Mouse (Mus musculus): ENCODE measurements around the gene Gm9970. TPM values are rescaled to one million over a fixed set of nuclear protein-coding genes. Genes with fewer than 3 reads are reported as not detected.

Gene Gm9970
- total RNA-seq (2021) = not detected
- long read RNA-seq, experiment 1, partial matches to known transcripts = 0 of 1 reads
- long read RNA-seq, experiment 1, other reads (novel, unspliced or antisense) = 0 of 1 reads
- long read RNA-seq, experiment 2 = 0 reads

DNA sequence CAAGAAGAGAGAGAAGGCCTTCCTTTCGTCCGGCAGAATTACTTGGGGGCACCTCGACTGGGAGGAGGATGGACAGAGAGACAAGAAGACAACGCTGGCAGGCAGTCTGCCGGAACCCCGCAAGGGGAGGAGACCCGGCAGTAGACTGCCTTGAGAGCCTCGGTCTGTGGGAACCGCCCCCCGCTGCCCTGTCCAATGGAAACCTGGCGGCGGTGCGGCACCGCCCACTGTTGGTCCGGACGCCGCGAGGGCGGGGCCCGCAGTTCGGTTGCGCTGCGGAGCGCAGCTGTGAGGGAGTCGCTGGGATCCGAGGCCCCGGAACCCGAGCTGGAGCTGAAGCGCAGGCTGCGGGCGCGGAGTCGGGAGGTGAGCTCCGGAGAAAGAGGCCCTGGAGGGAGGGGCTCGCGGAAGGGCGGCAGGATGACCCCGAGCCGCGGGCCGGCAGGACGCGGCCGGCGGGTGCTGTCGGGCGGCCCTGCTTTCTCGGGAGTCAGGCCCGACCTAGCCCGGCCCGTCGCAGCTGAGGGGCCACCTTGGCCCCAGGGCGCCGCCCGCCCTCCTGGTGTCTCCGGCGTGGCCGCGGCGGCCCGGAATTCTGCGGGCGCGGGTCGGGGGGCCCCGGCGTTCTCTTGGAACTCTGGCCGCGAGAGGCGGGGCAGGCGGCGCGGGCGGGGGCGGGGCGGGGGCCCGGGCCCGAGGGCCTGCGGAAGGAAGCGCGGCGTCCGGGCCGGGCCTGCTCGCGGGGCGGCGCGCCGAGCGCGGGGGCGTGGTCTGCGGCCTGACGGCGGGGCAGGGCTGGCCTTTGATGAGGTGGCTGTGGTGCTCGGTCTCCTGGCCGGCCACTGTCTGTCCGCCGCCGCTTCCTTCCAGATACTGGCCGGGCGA lies at the start of gene Gm9970, which contains the start of gene Nrbp1:
Gene Gm9970, minus strand, starts transcription at position 596 of the 885 bp plus-strand sequence.
Gene Nrbp1, plus strand, starts transcription at position 228 of the 885 bp plus-strand sequence.
- DNase-seq = peak; percentile 98 to 99

GRCm38 (mm10) chr5:31289626-31290230 lies 48.7 kb upstream of the Gm9970 start:
- no peak for DNase-seq

- no peak for DNase-seq
Measured at GRCm38 (mm10) chr5:31288655-31289054, 47.6 kb upstream of the Gm9970 start.

GRCm38 (mm10) chr5:31288225-31288624 lies 47.2 kb upstream of the Gm9970 start:
- no peak for DNase-seq

- no peak for DNase-seq
Measured at GRCm38 (mm10) chr5:31279245-31279988, 38.4 kb upstream of the Gm9970 start.

GRCm38 (mm10) chr5:31273018-31273417 lies 32.0 kb upstream of the Gm9970 start:
- DNase-seq = no peak

DNA sequence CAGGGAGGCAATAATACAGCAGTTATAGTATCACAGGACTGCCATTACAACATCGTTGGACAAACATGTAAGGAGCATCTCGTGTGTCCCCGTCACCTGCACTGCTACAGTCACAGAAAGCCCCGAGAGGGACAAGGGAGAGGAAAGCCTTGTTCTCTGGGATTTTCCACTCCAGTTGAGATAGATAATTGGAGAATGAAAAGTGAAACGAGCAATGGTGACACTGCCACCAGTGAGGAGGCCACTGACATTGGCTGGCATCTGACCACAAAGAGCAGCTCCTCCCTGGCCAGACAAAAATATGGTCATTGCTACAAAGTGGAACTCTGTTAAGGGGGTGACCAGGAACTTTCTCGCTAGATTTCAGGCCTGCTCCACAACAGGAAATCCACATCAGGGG lies 26.7 kb upstream of the Gm9970 start:
- no peak for DNase-seq

DNA sequence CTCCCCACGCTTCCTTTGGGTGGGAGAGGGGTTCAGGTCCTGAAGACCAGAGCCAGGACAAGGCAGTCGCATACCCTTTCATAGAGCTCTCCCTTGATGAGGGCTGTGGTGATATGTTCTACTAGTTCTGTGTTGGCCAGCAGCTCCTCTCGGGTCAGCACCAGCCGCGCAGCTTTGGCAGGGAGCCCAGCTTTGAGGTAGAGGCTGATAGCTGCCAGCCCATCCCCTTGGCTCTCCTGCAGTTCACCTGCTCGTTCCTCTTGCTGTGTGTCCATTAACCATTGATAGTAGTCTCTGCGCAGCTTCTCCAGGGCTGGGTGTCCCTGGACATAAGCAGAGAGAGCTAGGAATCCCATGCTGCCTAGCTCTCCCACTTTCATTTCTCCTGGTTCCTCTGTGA lies 25.1 kb upstream of the Gm9970 start:
- DNase-seq = no peak

- DNase-seq = no peak
Measured at GRCm38 (mm10) chr5:31257616-31258015, 16.6 kb upstream of the Gm9970 start.

- DNase-seq = no peak
Measured at GRCm38 (mm10) chr5:31255971-31256370, 14.9 kb upstream of the Gm9970 start.

- DNase-seq = no peak
Measured at GRCm38 (mm10) chr5:31255381-31255780, 14.3 kb upstream of the Gm9970 start.

- DNase-seq = no peak
Measured at GRCm38 (mm10) chr5:31254901-31255300, 13.9 kb upstream of the Gm9970 start.

DNA sequence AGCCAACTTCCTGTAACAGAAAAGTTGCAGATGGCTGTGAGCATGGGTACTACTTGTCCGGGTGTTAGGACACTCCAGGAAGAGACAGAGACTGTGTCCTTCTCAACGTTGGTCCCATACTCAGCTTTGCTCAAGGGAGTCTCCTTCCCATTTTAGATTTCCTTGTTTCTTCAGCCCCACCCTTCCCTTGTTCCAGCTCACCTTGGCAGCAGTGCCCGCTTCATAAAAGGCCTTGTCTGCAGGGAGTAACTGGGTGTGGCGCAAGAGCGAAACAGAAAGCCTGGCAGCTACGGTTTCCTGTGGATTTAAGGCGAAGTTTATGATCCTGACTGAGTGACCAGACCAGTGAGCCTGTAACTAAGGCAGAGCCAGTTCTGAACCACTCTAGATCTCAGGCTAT lies 13.4 kb upstream of the Gm9970 start:
- DNase-seq = peak; percentile 49 to 60

- no peak for DNase-seq
Measured at GRCm38 (mm10) chr5:31253806-31254205, 12.8 kb upstream of the Gm9970 start.

- no peak for DNase-seq
Measured at GRCm38 (mm10) chr5:31252795-31253545, 11.9 kb upstream of the Gm9970 start.

DNA sequence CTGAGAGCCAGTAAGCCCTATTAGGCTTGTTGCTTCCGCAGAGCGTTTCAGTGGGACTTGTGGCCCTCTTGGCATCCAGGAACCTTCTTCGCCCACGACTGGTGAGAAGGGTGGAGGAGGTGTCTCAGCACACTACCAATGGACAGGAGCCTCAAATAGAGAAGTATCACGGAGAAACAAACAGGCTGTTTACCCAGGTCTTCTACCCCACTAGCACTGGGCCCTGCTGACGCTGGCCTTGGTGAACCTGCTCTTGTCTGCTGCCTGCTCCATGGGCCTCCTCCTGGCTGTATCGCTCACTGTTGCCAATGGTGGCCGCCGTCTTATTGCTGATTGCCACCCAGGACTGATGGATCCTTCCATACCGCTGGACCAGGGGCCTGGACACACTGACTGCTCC lies 11.1 kb upstream of the Gm9970 start:
- no peak for DNase-seq

DNA sequence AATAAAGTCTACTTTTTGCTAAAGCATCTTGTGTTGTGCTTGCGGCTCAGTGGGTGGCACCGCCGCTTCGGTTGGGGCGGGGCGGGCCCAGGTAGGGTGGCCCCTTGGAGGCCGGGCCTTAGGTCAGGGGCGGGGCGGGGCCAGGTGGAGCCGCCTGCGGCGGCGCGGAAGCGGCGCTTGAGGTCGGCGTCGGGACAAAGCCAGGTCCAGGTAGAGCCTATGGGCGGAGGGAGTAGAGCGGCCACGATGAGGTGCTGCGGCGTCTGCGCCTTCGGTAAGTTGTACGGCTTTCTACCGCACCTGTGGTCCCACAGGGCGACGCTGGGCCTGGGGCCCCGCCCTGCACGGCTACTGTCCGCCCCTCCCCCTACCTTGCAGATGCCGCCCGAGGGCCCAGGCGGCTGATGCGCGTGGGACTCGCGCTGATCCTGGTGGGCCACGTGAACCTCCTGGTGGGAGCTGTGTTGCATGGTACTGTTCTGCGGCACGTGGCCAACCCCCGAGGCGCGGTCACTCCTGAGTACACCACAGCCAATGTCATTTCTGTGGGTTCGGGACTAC lies 10.6 kb upstream of the Gm9970 start, which contains the start of gene Krtcap3:
Gene Krtcap3, plus strand, starts transcription at position 151 of the 561 bp plus-strand sequence.
- peak in 1 of 2 experiments; percentile 30 for DNase-seq

DNA sequence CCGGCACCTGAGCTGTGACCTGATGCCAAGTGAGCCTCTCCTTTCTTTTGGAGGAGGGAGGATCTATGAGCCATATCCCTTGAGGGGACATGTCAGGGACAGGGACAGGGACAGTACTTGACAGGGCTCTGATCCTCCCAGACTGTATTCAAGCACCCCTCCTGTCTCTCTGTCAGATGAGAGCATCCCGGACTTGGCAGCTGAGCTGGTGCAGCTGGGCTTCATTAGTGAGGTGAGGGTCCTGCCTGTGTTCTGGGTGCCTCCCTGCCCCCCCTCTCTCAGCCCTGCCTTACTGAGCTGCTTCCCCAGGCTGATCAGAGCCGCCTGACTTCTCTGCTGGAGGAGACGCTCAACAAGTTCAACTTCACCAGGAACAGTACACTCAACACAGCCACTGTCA lies 9.7 kb upstream of the Gm9970 start:
- no peak for DNase-seq

GRCm38 (mm10) chr5:31242191-31242590 lies 1.2 kb upstream of the Gm9970 start:
- DNase-seq = no peak

GRCm38 (mm10) chr5:31241522-31242034 lies 546 bp upstream of the Gm9970 start:
- no peak for DNase-seq

DNA sequence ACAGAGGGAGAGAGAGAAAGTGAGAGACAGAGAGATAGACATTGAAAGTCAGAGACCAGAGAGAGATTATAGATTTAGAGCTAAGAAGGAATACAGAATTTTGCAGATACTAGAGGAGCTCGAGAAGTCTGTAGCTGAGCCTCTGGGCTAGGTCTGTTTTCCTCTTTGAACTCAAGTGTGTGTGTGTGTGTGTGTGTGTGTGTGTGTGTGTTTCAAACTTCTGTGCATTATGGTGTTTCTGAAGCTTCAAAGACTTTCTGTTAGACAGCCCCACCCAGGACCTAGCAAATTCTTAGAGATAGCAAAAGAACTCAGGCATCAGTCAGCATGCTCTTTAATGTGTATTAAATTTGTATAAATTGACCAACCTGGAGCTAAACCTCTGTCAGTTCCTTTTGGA lies 14.4 kb downstream of the Gm9970 start:
- DNase-seq = no peak
